Mouse (Mus musculus) adipocyte (in vitro differentiated cells): ENCODE measurements around the gene Nrg4.
A peak's percentile ranks its signal among the peaks of the same experiment; 100 is the strongest.
"Not testable (repeated sequence)": the region's sequence is repeated elsewhere in the genome, so short reads cannot be mapped to it uniquely, and the experiment has no call there.

Experiments used
- DNase-seq: peaks from one replicate; pipeline ENCODE4 v3.0.0-alpha.2; 2016; ENCODE audit warnings: low spot score

The Nrg4 gene

GRCm38 (mm10) chr9:55252097-55252496 is 74.5 kb downstream of the Nrg4 start:
- DNase-seq, result peak; percentile 31

- peak; percentile 63 for DNase-seq
Measured at GRCm38 (mm10) chr9:55250595-55251247, 75.9 kb downstream of the Nrg4 start.

- no peak for DNase-seq
Measured at GRCm38 (mm10) chr9:55248465-55248864, 78.2 kb downstream of the Nrg4 start.

- DNase-seq, result peak; percentile 32
Measured at GRCm38 (mm10) chr9:55246918-55247317, 79.7 kb downstream of the Nrg4 start.

- DNase-seq, result peak; percentile 55
Measured at GRCm38 (mm10) chr9:55246440-55246839, 80.2 kb downstream of the Nrg4 start.

GRCm38 (mm10) chr9:55245057-55245750 is 81.4 kb downstream of the Nrg4 start:
- DNase-seq, result not testable (repeated sequence)

- no peak for DNase-seq
Measured at GRCm38 (mm10) chr9:55244079-55244478, 82.6 kb downstream of the Nrg4 start.

GRCm38 (mm10) chr9:55243280-55243679 is 83.4 kb downstream of the Nrg4 start:
- DNase-seq, result no peak

- no peak for DNase-seq
Measured at GRCm38 (mm10) chr9:55241863-55242685, 84.6 kb downstream of the Nrg4 start.

GRCm38 (mm10) chr9:55240852-55241251 is 85.8 kb downstream of the Nrg4 start:
- DNase-seq, result no peak

- no peak for DNase-seq
Measured at GRCm38 (mm10) chr9:55236235-55237165, 90.1 kb downstream of the Nrg4 start.

- DNase-seq, result not testable (repeated sequence)
Measured at GRCm38 (mm10) chr9:55233076-55233475, 93.6 kb downstream of the Nrg4 start.

GRCm38 (mm10) chr9:55232586-55232985 is 94.1 kb downstream of the Nrg4 start:
- DNase-seq, result no peak

GRCm38 (mm10) chr9:55232110-55232509 is 94.5 kb downstream of the Nrg4 start:
- DNase-seq, result no peak

- peak; percentile 43 for DNase-seq
Measured at GRCm38 (mm10) chr9:55231544-55231943, 95.1 kb downstream of the Nrg4 start.

- no peak for DNase-seq
Measured at GRCm38 (mm10) chr9:55229010-55229409, 97.6 kb downstream of the Nrg4 start.

GRCm38 (mm10) chr9:55228149-55228548 is 98.5 kb downstream of the Nrg4 start:
- DNase-seq, result peak; percentile 82

- no peak for DNase-seq
Measured at GRCm38 (mm10) chr9:55226251-55226650, 100.4 kb downstream of the Nrg4 start.

- DNase-seq, result no peak
Measured at GRCm38 (mm10) chr9:55225165-55225737, 101.4 kb downstream of the Nrg4 start.

GRCm38 (mm10) chr9:55217381-55217780 is 109.3 kb downstream of the Nrg4 start:
- DNase-seq, result no peak

- DNase-seq, result no peak
Measured at GRCm38 (mm10) chr9:55216078-55216477, 110.6 kb downstream of the Nrg4 start.
